Mouse (Mus musculus) bone marrow macrophage, adult 2 months (primary cell): ENCODE measurements around the gene Tecpr2.

Experiments
- CTCF ChIP-seq: IDR thresholded peaks from 2 replicates; pipeline ENCODE4 v1.5.1; 2012; ENCODE audit warnings: low read depth, mild to moderate bottlenecking, low read length, moderate library complexity
- POLR2A ChIP-seq: IDR thresholded peaks from 2 replicates; pipeline ENCODE4 v1.6.1; 2012; ENCODE audit warnings: mild to moderate bottlenecking, low read depth, low read length, borderline replicate concordance

- TF ChIP-seq CTCF: no peak
- no peak for TF ChIP-seq POLR2A
These were observed 6.8 kb upstream of the Tecpr2 start for GRCm38 (mm10) chr12:110882291-110882690.
